Mouse (Mus musculus) forebrain, embryonic 10.5 days (tissue): Measurements from ENCODE around the gene Mmp15. TPM values are rescaled to one million over a fixed set of nuclear protein-coding genes. Genes with fewer than 3 reads are reported as not detected.

ENCODE experiments used
- DNase-seq: peaks from one replicate; pipeline ENCODE4 v3.0.0-alpha.2; 2017; ENCODE audit warnings: low spot score; ENCODE audit errors: extremely low spot score
- H3K27ac ChIP-seq: fragments of 300-500 bp; sonication (generic); 2 replicates; pipeline ENCODE4 v1.5.1; 2016; ENCODE audit warnings: mild to moderate bottlenecking
- H3K27me3 ChIP-seq: fragments of 300-500 bp; sonication (generic); 2 replicates; pipeline ENCODE4 v1.6.1; 2016; ENCODE audit warnings: mild to moderate bottlenecking; ENCODE audit not compliant: poor library complexity, severe bottlenecking
- H3K36me3 ChIP-seq: fragments of 300-500 bp; sonication (generic); replicated peaks from 2 replicates; pipeline ENCODE4 v1.6.1; 2016; ENCODE audit warnings: mild to moderate bottlenecking, moderate library complexity
- H3K4me1 ChIP-seq: fragments of 300-500 bp; sonication (generic); 2 replicates; pipeline ENCODE4 v1.6.1; 2016
- H3K4me3 ChIP-seq: fragments of 300-500 bp; sonication (generic); 2 replicates; pipeline ENCODE4 v1.5.1; 2016; ENCODE audit warnings: mild to moderate bottlenecking, moderate library complexity
- H3K9me3 ChIP-seq: fragments of 300-500 bp; sonication (generic); 2 replicates; pipeline ENCODE4 v1.6.1; 2016; ENCODE audit warnings: mild to moderate bottlenecking, moderate library complexity
- WGBS: fragments of 180-500 bp; shearing (Covaris S2); methylation state at CpG from one replicate; pipeline ENCODE4 v1.1.7; 2016; 5-methylcytosine and 5-hydroxymethylcytosine counted together
- polyA plus RNA-seq: library from polyadenylated mRNA; unstranded; fragments of >200 nt; fragmentation: Nextera tagmentation; extraction: Ambion mirVana; gene quantifications from 2 replicates; pipeline ENCODE4 v1.2.1, GENCODE M21; 2016

Gene Mmp15
- 11.1 TPM in 2 replicates for polyA plus RNA-seq

- DNase-seq, result peak; percentile 80
- under 1% methylated on average over 77 of the region's 80 CpGs for WGBS
- H3K4me1 ChIP-seq, result peaks cover 45% of the 10 kb centered on the region
- no peaks in the 10 kb centered on the region for H3K9me3 ChIP-seq
- H3K27me3 ChIP-seq, result peaks cover 60% of the 10 kb centered on the region
- H3K4me3 ChIP-seq, result peak within 1 kb of the TSS; percentile 80
- H3K27ac ChIP-seq, result peak within 1 kb of the TSS; percentile 94
- peaks cover 5% of the 10 kb centered on the region; the same call in 1 of the 2 replicates for H3K36me3 ChIP-seq
Measured at GRCm38 (mm10) chr8:95352151-95352870, at the start of gene Mmp15. Gene Mmp15 (plus strand): TSS chr8:95352268.

DNA sequence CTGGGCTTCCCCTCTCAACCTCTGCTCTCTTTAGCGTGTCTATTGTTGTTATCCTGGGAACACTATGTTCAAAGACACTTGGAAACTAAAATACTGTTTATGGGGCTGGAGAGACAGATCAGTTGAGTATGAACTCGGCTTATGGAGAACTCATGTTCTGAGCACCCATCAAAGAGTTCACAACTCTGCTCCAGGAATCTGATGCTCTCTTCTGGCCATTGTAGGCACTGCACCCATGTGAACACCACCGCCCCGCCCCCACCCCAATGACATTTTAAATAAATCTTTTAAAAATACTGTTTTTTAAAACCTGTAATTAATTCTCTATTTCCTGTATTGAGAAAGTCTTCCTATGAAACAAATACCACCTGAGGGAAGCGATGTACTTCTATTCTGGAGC lies 49.7 kb upstream of the Mmp15 start:
- DNase-seq, result no peak
- Histone ChIP-seq H3K36me3 (no peaks in the 10 kb centered on the region), H3K27me3 (no peaks in the 10 kb centered on the region), H3K27ac (no peak overlapping the region), H3K4me1 (peaks cover 11% of the 10 kb centered on the region), H3K4me3 (no peak overlapping the region), H3K9me3 (no peaks in the 10 kb centered on the region)
- WGBS, result 31% methylated on average over 5 of the region's 5 CpGs

GRCm38 (mm10) chr8:95305526-95305925 lies 46.5 kb upstream of the Mmp15 start:
- no peak overlapping the region for H3K27ac ChIP-seq

GRCm38 (mm10) chr8:95306431-95306830 lies 45.6 kb upstream of the Mmp15 start, which contains the start of gene Cngb1:
Gene Cngb1 (minus strand): TSS chr8:95306585.
- H3K36me3 ChIP-seq, result no peaks in the 10 kb centered on the region
- WGBS, result 50% methylated on average over 6 of the region's 6 CpGs
- H3K9me3 ChIP-seq, result no peaks in the 10 kb centered on the region
- H3K4me1 ChIP-seq, result peaks cover 17% of the 10 kb centered on the region
- no peak within 1 kb of the TSS for H3K4me3 ChIP-seq
- no peaks in the 10 kb centered on the region; the same call in 1 of the 2 replicates for H3K27me3 ChIP-seq
- no peak within 1 kb of the TSS for H3K27ac ChIP-seq
- DNase-seq, result no peak

More at GRCm38 (mm10) chr8:95305526-95305925, 46.5 kb upstream of the Mmp15 start:
- Histone ChIP-seq H3K4me3 (no peak overlapping the region), H3K4me1 (peaks cover 10% of the 10 kb centered on the region), H3K36me3 (no peaks in the 10 kb centered on the region), H3K27me3 (no peaks in the 10 kb centered on the region), H3K9me3 (no peaks in the 10 kb centered on the region)
- DNase-seq, result no peak
- 76% methylated on average over 4 of the region's 4 CpGs for WGBS

- H3K27ac ChIP-seq, result no peak within 1 kb of the TSS
Measured at GRCm38 (mm10) chr8:95310342-95310970, 41.6 kb upstream of the Mmp15 start, which contains the start of gene Tepp. Gene Tepp (plus strand): TSS chr8:95310566.

DNA sequence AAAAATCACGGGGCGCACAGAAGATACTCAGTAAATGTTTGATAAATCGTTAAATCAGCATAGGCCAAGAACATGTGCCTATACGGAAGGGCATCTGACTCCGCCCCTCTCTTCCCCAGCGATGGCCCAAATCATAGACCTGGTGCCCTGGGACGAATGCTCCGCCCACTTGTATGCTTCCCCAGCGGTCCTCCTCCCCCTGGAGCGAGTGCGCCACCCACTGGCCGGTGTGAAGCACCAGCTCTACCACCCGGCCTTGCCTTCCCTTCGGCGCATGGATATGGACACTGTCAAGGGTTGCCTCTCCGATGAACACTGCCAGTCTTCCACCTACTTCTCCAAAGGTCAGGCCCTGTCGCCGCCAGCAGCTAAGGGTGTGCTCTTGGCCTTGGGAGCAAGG lies 39.2 kb upstream of the Mmp15 start:
- peaks cover 4% of the 10 kb centered on the region; the same call in 1 of the 2 replicates for H3K27me3 ChIP-seq
- WGBS, result 66% methylated on average over 18 of the region's 18 CpGs
- no peak for DNase-seq

More at GRCm38 (mm10) chr8:95310342-95310970, 41.6 kb upstream of the Mmp15 start, which contains the start of gene Tepp:
- Histone ChIP-seq H3K9me3 (no peaks in the 10 kb centered on the region), H3K27me3 (peaks cover 4% of the 10 kb centered on the region; the same call in 1 of the 2 replicates), H3K4me3 (no peak within 1 kb of the TSS), H3K36me3 (no peaks in the 10 kb centered on the region), H3K4me1 (peaks cover 19% of the 10 kb centered on the region)
- WGBS, result 21% methylated on average over 6 of the region's 6 CpGs
- DNase-seq, result no peak

DNA sequence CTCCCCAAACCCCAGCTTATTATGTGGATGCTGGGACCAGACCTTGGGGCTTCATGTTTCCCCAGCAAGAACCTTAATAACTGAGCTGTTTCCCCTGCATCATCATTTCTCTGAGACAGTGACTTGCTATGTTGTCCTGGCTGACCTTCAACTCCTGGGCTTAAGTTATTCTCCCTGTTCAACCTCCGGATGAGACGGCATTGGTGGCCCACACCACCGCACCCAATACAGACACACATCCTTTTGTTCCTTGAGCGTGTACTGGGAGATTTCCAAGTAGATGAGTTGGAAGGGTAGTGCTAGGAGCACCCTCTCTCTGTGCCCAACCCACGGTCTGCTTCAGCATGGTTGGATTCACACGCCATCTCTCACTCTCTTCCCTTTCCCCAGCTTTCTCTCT lies 38.2 kb upstream of the Mmp15 start:
- WGBS, result 89% methylated on average over 6 of the region's 6 CpGs
- no peaks in the 10 kb centered on the region for H3K36me3 ChIP-seq
- peaks cover 15% of the 10 kb centered on the region for H3K4me1 ChIP-seq
- no peak overlapping the region for H3K27ac ChIP-seq
- DNase-seq, result no peak
- no peak overlapping the region for H3K4me3 ChIP-seq
- H3K27me3 ChIP-seq, result peaks cover 12% of the 10 kb centered on the region
- H3K9me3 ChIP-seq, result no peaks in the 10 kb centered on the region

More for the DNA sequence above, 39.2 kb upstream of the Mmp15 start:
- Histone ChIP-seq H3K4me3 (no peak overlapping the region), H3K9me3 (no peaks in the 10 kb centered on the region), H3K27ac (no peak overlapping the region), H3K36me3 (no peaks in the 10 kb centered on the region), H3K4me1 (peaks cover 15% of the 10 kb centered on the region)

- Histone ChIP-seq H3K4me3 (no peak overlapping the region), H3K9me3 (no peaks in the 10 kb centered on the region), H3K4me1 (peaks cover 16% of the 10 kb centered on the region), H3K36me3 (no peaks in the 10 kb centered on the region), H3K27me3 (peaks cover 21% of the 10 kb centered on the region), H3K27ac (no peak overlapping the region)
- DNase-seq, result no peak
- WGBS, result 85% methylated on average over 2 of the region's 2 CpGs
Measured at GRCm38 (mm10) chr8:95314707-95315106, 37.4 kb upstream of the Mmp15 start.

GRCm38 (mm10) chr8:95315350-95315749 lies 36.7 kb upstream of the Mmp15 start:
- Histone ChIP-seq H3K9me3 (no peaks in the 10 kb centered on the region), H3K4me1 (peaks cover 20% of the 10 kb centered on the region), H3K27me3 (peaks cover 27% of the 10 kb centered on the region), H3K27ac (no peak overlapping the region), H3K4me3 (no peak overlapping the region), H3K36me3 (no peaks in the 10 kb centered on the region)
- no peak for DNase-seq
- WGBS, result 93% methylated on average over 1 of the region's 1 CpGs

GRCm38 (mm10) chr8:95320224-95321139 lies 31.6 kb upstream of the Mmp15 start:
- Histone ChIP-seq H3K4me1 (peaks cover 27% of the 10 kb centered on the region), H3K27ac (0 out of 2 replicates have a peak overlapping the region, but pooled peaks have one; percentile 40), H3K4me3 (peak overlapping the region; percentile 56), H3K27me3 (peaks cover 41% of the 10 kb centered on the region), H3K36me3 (peaks cover 21% of the 10 kb centered on the region), H3K9me3 (no peaks in the 10 kb centered on the region)
- 2% methylated on average over 41 of the region's 41 CpGs for WGBS
- peak; percentile 43 for DNase-seq

- DNase-seq, result no peak
- Histone ChIP-seq H3K27ac (no peak overlapping the region), H3K27me3 (peaks cover 40% of the 10 kb centered on the region), H3K4me3 (no peak overlapping the region), H3K9me3 (peaks cover 2% of the 10 kb centered on the region; the same call in 1 of the 2 replicates), H3K4me1 (peaks cover 40% of the 10 kb centered on the region), H3K36me3 (peaks cover 48% of the 10 kb centered on the region)
- 91% methylated on average over 3 of the region's 3 CpGs for WGBS
Measured at GRCm38 (mm10) chr8:95323201-95323600, 28.9 kb upstream of the Mmp15 start.

DNA sequence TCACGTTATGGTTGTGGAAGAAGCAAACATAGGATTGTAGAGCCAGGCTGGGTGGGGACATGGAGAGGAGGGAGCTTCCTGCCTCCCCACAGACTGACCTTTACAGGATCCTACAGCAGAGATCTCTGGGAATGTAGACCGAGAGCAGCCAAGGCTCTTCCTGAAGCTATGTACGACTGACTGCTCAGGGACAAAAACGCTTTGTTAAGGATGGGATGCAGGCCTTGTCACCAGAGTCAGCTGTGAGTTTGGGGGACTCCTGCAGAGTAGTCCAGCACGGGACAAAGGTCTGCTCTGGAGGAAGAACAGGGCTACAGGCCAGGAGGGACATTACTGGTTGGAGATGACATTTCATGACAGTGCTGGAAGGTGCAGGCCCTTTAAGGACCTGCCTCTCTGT lies 27.4 kb upstream of the Mmp15 start:
- Histone ChIP-seq H3K27ac (0 out of 2 replicates have a peak overlapping the region, but pooled peaks have one; percentile 20), H3K36me3 (peaks cover 63% of the 10 kb centered on the region), H3K27me3 (peaks cover 33% of the 10 kb centered on the region), H3K4me1 (peaks cover 44% of the 10 kb centered on the region), H3K4me3 (no peak overlapping the region), H3K9me3 (peaks cover 3% of the 10 kb centered on the region; the same call in 1 of the 2 replicates)
- DNase-seq, result no peak
- WGBS, result 38% methylated on average over 5 of the region's 5 CpGs
